Mouse (Mus musculus): ENCODE measurements around the gene Hmg20a.

DNA sequence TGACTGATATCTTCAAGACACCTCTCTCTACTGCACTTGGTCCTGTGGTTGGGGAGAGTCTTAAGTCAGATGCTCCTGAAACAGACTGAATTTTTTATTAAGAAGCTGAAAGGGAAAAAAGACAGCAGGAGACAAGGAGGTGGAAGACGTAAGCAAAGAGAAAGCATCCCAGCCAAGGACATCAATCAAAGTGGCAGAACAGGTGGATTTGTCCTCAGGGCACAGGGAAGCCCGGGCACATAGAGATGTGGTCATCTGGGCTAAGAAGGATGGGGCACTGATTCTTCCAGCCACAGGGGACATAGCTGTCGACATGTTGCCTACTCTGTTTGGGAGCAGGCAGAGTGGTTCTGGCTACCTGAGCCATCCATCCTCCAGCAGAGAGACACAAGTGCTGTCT is 97.8 kb downstream of the Hmg20a start:
- no peak for TF ChIP-seq CTCF (IDR thresholded peaks at IDR 0.05; ENCODE audit: low read depth)
- no peak for TF ChIP-seq EP300 (IDR thresholded peaks at IDR 0.05; ENCODE audit: low read depth)

All from liver, embryonic 14.5 days (tissue).